Mouse (Mus musculus) liver (tissue): ENCODE results near the gene Nosip.
"Not testable (repeated sequence)": the region's sequence is repeated elsewhere in the genome, so short reads cannot be mapped to it uniquely, and the experiment has no call there.

Experiments used
- DNase-seq: peaks from one replicate; pipeline ENCODE4 v3.0.0-alpha.2; 2020; ENCODE audit warnings: mixed read lengths

The Nosip gene

DNA sequence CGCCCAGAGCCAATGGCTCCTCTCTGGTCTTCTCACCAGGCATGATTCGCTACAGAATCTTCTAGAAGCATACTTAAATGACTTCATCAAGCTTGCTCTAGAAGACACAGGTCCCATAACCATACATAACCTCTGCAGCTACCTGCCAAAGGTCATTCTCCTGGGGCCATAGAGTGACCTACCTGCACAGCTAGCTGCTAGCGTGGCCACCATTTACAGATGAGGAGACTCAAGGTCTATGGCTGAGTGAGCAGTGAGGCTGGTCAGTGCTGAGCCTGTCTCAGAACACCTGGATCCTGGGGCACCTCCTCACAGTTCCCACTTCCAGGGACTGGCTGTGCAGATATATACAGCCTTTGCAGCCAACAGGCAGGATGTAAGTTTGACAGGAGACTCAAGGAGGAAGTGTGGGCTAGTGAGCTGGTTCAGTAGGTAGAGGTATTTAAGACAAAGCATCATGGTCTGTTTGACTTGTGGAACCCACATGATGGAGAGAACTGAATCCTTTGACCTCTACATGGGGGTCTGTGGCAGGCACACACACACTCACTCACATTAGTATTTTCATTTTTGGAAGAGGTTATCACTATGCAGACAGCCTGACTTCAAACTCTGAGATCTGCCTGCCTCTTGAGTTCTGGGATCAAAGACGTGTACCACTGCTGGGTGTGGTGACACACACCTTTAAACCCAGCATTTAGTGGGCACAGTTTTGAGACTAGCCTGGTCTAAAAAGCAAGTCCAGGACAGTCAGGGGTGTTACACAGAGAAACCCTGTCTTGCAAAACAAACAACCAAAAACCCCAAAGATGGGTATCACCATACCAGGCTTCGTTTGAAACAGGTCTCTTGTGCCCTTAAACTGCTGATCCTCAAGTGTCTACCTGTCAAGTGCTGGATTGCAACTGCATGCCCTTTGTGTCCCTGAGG, 57.8 kb downstream of the Nosip start:
- DNase-seq, result no peak

GRCm38 (mm10) chr7:45121404-45121803, 59.2 kb downstream of the Nosip start:
- peak; percentile 44 for DNase-seq

GRCm38 (mm10) chr7:45121966-45122365, 59.7 kb downstream of the Nosip start:
- DNase-seq, result no peak

GRCm38 (mm10) chr7:45122561-45123185, 60.4 kb downstream of the Nosip start:
- DNase-seq, result no peak

- DNase-seq, result peak; percentile 54
These were observed 60.9 kb downstream of the Nosip start for GRCm38 (mm10) chr7:45123186-45123570.

- DNase-seq, result peak; percentile 99
These were observed 62.3 kb downstream of the Nosip start, which contains the start of gene Rps11 for GRCm38 (mm10) chr7:45124224-45125143. Gene Rps11 (minus strand): TSS chr7:45124439.

GRCm38 (mm10) chr7:45125144-45125600, 62.9 kb downstream of the Nosip start:
- peak; percentile 64 for DNase-seq

- not testable (repeated sequence) for DNase-seq
These were observed 63.4 kb downstream of the Nosip start for GRCm38 (mm10) chr7:45125649-45126048.

GRCm38 (mm10) chr7:45126147-45126843, 64.1 kb downstream of the Nosip start:
- DNase-seq, result no peak

GRCm38 (mm10) chr7:45126844-45127699, 64.8 kb downstream of the Nosip start:
- DNase-seq, result no peak
